Mouse (Mus musculus) ES-E14 (cell line): ENCODE measurements around the gene Flnb.

ENCODE experiments used
- HCFC1 ChIP-seq: IDR thresholded peaks from 2 replicates; pipeline ENCODE4 v1.6.1; 2012; ENCODE audit warnings: low read length, inconsistent platforms, borderline replicate concordance; ENCODE audit not compliant: insufficient read depth
- MAFK ChIP-seq: IDR thresholded peaks from 2 replicates; pipeline ENCODE4 v1.6.1; 2014; ENCODE audit warnings: mild to moderate bottlenecking, low read depth, low read length, inconsistent platforms; ENCODE audit not compliant: insufficient read depth
- ZC3H11A ChIP-seq: IDR thresholded peaks from 2 replicates; pipeline ENCODE4 v1.6.1; 2012; ENCODE audit warnings: low read depth, mild to moderate bottlenecking, inconsistent platforms, low read length, borderline replicate concordance
- ZNF384 ChIP-seq: IDR thresholded peaks from 2 replicates; pipeline ENCODE4 v1.6.1; 2012; ENCODE audit warnings: low read depth, low read length, inconsistent platforms

DNA sequence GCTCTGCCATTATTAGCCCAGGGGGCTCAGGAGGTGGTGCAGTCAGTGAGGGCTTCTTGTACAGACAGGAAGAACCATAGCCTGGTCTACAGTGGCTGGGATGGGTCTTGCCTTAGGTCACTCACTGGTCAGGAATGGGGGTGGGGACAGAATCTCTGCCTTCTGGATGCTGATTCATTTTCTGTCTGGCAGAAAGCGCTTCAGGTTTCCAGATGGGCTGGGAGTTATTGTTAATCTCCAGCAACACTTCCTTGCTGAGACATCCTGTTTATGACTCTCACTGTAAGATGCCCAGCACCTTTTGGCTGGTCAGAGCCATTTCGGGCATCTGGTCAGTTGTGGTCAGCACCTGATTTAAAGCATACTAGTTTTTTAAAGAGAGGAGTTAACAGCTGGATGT is 55.8 kb downstream of the Flnb start:
- TF ChIP-seq ZNF384 = no peak
- no peak for TF ChIP-seq HCFC1
- TF ChIP-seq ZC3H11A = no peak
- TF ChIP-seq MAFK = no peak
